Mouse (Mus musculus): Measurements from ENCODE around the gene Rere. TPM values are rescaled to one million over a fixed set of nuclear protein-coding genes. Genes with fewer than 3 reads are reported as not detected.
"Not testable (repeated sequence)": the region's sequence is repeated elsewhere in the genome, so short reads cannot be mapped to it uniquely, and the experiment has no call there.

Rere gene
- polyA plus RNA-seq, 3 experiments from 2014 or later = 10.1 to 32.0 (median 28.4) TPM

DNA sequence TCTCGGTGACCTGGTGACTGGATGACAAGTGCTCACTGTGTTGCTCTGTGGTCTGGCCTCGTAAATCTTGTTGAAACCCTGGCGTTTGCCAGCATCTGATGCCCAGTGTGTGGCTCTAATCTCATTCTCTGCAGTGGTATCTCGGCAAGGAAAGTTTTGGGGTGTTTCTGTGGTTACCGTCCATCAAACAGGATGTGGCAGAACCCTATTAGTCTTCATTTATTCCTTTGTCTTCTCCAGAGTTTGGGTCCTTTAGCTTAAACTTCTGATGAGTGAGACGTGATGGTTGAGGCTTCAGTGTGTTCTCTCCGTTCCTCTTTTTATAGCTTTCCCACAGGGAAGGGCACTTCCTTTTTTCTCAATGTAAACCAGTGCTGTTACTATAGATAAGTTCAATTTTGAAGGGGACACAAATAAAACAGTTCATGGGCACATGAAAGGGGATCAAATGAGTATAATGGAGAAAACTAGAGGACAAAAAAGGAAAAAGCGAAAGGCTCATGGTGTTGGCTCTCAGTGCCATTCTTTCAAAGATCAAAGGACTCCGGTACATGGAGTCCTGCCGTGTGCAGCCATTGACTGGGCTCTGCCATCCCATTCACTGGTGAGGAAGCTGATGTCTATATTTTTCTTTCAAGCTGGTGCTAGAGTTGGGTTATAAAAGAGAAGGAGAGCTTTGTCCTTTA lies 191.4 kb downstream of the Rere start:
- no peak for ATAC-seq

DNA sequence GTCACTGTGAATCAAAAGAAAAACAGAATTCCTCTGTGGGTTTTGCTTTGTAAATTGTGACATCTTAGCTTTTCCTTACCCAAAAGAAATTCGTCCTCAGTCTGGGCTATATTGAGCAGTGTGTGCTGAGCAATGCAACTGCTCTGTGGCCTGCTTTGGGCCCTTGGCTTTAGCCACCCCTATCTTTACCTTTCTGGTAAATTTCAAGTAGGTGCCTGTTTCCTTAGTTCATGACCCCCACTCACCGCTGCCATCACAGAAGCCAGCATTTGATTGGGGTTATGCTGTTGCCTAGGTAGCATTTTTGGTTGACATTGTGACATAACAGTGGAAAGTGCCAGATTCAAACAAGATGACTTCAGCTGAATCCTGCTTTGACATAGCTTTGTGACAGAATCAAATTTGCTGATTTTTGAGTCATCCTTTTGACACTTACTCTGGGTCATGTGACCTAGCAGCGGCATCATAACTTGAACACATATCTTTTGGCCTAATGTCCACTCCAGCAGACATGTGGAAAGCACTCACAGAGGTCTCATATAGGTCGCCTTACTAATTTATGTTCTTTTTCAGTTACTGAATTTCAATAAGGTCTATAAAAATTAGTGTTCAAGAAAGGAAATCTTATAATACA lies 192.1 kb downstream of the Rere start:
- ATAC-seq = no peak

DNA sequence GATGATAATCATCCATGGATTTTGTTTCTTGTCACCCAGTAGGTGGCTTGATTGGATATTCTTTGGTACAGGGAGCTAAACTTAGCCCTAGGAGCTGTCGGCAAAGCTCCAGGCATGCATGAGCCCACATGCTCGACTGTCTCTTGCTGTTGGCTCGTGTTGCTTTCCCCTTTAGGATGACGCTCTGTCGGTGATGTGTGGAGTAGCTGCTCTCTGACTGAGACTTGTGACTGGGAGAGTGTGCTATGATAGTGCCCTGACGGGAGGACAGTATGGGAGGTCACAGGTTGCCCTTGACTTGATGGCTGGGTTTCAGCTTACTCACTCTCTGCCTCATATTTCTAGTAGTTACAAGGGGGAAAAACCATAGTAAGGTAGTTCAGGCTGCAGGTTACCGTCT lies 192.6 kb downstream of the Rere start:
- no peak for ATAC-seq

DNA sequence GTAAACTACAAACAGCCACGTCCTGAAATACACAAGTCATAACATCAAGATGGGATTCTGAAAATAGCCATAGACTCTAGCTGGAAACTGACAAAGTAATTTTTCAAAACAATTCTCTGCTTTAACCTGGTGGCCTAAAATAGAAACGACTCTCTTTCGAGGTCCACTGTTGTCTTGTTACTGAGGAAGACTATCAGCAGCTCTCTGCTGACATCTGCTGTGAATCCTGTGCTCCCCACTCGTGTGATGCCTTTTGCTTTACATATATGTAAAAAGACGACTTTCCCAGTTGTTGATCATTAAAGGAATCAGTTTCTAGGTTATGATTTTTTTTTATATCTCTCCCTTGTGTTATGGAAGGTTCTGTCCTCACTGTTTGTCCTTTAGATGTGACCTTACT lies 194.8 kb downstream of the Rere start:
- no peak for ATAC-seq

DNA sequence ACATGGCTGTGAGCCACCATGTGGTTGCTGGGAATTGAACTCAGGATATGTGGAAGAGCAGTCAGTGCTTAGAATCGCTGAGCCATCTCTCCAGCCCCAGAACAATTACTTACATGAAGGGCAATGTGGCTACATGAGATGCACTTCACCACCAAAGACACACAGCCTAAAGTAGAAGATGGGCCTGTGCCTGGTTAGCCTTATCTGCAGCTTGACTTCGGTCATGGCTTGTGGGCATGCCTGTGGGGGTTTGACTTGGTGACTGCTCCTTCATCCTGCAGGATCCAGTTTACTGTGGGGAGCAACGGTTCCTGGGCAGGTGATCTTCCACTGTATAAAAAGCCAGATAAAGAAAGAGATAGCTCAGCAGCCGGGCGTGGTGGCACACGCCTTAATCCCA lies 196.6 kb downstream of the Rere start:
- no peak for ATAC-seq

DNA sequence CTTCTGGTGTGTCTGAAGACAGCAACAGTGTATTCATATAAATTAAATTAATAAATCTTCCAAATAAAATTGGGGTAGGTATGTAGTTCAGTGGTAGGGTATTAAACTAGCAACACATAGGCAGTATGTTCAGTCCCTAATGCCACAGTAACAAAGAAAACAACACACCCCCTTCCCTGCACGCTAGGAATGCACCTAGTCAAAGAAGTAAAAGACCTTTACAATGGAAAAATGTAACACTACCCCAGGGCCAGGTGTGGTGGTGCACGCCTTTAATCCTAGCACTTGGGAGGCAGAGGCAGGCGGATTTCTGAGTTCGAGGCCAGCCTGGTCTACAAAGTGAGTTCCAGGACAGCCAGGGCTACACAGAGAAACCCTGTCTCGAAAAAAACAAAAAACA lies 201.6 kb downstream of the Rere start:
- not testable (repeated sequence) for ATAC-seq

DNA sequence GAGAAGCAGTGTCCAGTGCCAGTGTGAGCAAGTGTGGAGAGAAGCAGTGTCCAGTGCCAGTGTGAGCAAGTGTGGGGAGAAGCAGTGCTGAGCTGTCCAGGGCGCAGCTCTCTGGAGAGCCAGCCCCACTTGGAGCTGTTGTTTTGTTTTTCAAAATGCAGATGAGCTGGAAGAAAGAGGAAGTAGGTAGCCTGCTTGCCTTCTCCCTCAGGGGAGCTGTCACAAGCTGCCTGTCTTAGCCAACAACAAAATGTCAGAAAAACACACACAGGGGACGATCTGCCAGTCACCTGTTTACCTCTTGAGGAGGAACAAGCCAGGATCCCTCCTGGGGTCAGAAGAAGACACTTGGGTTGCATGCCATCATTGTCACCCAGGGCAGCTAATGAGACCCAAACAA lies 204.7 kb downstream of the Rere start:
- ATAC-seq = no peak

DNA sequence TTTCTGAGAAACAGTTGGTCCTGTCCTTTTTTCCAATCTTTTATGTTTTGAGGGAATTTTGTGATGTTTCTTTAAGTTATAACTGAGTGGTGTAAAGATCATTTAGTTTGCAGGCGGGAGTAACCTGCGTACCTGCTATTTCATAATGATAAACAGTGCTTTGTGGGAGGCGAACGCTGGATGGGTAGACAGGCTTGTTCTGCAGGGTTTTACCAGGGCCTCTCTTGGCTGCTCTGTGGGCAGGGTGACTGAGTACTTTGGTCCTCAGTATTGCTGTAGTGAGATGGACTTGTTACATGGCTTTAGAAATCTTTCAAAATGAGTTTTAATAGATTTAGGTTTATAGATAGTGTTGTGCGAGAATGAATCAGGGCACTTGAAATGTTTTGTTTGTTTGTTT lies 205.7 kb downstream of the Rere start:
- no peak for ATAC-seq

DNA sequence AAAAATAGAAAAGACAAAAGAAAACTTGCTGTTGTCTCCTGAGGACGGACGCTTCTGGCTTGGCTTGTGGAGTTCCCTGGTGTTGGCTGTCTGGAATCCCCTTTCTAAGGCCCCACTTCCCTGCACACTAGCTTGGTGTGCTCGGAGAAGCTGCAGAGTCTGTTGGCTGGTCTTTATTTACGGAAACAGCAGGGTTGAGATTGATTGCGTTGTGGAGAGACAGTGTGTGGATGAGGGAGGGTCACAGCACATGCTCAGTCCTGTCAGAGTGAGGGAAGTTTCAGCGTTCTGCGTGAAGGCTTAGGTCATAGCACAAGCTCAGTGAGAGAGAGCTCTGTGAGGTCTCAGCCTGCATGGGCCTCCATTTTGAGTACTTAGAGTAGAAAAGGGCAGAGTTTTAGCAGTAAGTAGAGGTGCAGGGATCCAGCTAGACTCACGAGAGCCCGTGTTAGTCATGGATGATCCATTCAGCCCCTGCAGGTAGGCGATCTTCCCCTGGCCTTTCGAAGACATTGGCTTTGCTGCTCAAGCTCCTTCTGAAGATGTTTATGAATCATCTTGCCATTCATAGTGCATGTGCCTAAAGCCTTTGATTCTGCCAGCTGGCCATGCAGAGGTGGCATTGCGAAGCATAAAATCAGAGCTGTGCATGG lies 206.8 kb downstream of the Rere start:
- ATAC-seq = peak; percentile 32

DNA sequence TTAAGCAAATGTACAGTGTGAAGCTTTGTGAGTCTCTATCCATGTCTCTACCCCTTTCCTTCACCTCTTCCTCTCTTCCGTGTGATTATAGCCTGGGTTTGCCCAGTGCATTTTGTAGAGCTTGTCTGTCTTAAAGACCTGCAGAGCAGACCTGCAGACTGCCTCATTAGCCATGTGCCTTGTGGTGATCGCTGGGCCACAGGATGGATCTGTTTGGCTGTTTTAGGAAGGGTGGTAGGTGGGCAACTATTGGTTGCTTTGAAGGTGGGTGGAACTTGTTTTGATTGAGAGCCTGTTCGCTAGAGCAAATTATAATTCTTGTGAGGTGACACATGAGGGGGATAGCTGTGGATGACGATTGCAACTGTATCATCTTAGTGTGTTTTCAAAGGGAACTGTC lies 207.3 kb downstream of the Rere start:
- no peak for ATAC-seq

DNA sequence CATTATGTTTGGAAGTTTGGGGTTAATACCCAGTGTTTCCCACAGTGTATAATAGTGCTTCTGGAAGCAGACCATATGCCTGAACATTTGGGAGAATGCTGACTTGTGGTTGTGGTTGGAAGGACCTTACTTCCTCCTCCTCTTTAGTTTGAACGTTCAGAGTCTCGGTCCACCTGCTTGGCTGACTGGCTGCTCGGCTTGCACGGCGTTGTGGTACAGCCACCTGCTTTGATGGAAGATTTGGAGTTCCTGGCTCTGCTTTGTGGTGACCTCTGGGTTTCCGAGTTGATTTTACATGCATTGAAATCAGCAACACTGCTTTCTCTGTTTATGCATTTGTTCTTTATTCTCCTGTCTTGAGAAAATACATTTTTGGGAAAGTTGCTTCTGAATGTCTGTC lies 208.6 kb downstream of the Rere start:
- no peak for ATAC-seq

DNA sequence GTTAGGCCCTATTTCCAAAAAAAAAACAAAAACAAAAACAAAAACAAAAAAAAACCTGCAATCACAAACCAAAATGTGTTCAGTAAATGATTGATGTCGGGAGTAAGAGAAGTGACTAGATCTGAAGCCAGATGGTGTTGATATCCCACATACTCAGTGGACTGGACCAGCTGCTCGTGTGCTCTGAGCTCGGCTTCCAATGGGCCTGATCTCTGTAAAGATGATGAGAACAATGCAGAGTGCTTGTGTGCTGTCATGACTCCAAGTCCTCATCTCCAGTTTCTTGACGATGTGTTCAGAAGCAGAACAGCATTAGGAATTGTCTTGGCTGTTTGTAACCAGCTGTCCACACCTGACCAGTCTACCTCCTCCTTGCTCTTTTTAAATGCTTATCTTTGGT lies 210.3 kb downstream of the Rere start:
- ATAC-seq = no peak

DNA sequence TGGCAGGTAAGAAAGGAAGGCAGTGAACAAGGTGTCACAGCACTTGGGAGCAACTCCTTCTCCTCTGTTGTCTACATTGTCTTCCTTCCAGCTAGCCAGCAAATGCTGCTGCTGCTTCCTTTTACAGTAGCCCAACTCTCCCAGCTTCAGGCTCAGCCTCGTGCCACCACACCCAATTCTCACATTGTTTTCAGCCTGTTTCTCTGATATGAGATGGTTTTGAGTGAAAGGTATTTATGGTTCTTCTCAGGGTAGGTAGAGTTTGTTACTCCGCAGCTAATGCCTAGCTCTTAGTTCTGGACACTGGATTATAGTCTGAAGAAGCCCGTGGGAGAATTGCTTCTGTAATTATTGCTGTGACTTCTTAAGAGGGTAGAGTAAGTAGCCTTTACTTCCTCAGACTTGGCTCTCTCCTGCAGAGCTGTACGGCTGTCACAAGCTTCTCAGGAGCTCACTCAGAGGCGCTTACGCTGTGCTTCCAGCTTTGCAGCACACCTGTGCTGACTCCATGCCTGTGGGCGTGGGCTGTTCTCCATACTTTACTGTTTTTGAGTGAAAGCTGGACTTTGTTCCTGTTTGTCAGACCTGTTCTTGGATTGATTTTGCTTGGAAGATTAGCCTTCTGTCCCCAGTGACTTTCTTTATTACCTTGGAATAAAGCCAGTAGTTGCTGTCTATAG lies 212.0 kb downstream of the Rere start:
- ATAC-seq = no peak

DNA sequence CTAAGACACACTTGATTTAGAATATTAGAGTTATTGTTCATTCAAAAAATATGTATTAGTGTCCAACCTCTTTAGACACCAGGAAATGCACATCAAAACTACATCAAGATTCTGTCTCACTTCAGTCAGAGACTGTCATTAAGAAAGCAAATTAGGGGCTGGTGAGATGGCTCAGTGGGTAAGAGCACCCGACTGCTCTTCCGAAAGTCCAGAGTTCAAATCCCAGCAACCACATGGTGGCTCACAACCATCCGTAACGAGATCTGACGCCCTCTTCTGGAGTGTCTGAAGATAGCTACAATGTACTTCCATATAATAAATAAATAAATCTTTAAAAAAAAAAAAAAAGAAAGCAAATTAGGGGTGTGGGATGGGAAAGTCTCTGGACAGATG lies 212.5 kb downstream of the Rere start:
- ATAC-seq = not testable (repeated sequence)

DNA sequence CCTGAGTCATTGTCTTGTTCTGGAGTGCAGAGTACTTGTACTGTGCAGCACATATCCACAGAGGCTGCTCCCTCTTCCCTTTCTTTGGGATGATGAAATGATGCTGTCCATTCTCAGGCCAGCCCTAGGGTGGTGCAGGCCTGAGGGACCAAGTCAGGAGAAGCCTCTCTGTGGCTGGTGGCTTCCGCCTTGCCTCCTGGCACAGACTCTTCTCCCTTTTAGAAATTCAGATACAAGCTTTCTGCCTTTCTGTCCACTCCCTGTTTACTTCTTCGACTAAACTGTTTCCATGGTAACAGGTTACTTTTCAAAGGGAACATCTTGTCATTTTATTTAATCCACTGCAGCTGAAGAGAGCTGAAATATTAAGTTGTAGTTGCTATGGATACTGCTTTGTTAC lies 214.1 kb downstream of the Rere start:
- no peak for ATAC-seq

DNA sequence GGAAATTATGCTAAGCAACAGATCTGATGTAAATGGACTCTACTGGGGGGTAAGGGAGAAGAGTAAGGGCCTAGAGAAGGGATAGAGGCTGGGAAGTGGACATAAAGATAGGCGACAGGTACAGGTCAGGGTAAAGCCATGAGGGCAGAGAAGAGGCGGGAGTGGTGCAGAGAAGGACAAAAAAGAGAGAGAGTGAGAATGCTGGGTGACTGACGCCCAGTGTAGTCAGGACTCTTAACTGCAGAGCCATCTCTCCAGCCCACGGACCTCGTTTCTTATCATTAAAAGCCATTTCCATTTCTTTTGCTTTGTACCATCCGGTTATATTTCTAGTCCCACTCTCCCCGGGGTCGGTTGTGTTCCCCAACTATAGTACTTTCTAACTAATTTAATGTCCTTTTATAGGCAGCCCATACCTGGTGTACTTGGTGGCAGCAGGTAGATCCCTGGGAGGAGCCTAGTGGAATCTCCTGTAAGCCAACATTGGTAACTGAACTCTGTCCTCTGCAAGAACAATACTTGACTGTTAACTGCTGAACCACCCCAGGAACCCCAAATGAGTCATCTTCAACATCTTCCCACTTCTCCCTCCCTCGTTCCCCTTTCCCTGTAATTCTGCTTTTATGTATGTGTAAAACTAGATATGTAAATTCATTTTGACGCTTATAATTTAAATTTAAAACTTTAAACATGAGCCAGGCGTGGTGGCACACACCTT lies 223.0 kb downstream of the Rere start:
- ATAC-seq = no peak

DNA sequence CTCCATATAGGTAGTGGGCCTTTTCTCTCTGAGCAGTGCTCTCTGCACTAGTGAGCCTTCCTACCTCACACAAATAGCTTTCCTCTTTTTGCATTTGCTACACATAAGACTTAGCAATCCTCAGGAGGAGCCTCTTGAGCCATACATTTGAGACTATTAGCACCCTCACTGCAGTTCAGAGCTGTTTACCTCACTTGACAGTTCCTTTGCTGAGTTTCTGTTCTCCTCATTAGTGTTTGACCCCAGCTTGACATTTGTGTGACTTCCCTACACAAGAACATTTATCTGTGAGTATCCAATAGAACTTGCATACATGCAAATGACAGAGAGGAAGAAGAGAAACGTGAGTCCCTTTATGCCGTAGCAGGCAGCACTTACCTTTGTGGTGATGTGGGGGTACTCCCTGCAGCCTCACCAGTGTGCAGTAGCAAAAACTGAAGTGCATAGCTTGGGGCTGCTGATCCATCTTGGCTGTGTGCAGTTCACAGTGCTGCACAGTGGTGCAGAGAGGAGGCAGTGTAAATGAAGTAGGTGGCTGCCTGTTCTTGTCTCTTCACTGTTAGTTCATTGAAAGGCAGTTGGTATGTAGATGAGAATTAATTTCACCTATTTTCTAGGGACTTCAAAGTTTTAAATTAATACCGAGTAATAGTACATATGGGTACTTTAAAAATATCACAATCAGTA lies 227.7 kb downstream of the Rere start:
- ATAC-seq = no peak

DNA sequence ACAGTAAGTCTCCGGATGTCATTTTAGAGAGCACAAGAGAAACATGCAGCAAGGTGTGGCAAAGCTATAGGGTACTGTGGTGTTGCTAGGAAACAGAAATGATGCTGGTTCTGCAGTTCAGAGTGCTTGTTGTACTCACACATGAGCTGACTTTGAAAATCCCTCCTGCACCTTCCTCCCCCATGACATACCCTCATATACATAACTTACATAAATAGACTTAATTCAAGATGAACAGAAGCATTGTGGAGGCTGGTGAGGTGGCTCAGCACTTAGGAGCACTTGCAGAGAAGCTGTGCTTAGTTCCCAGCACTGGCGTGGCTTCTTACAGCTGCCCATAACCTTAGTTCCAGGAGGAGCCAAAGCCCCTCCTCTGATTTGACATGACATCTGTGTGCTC lies 228.6 kb downstream of the Rere start:
- ATAC-seq = no peak

DNA sequence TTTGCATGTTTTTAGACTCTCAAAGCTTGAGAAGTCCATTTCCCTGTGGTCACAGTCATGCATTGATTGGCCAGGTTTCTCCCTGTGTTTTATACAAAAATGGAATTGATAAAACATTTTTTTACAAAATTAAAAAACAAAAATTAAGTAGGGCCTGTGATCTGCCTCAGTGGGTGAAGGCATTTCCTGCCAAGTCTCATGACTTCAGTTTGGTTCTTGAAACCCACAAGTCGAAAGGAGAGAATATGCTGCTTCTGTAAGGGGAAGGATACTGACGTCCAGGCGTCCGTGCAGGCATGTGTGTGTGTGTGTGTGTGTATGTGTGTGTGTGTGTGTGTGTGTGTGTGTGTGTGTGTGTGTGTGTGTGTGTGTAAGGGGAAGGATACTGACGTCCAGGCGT lies 231.9 kb downstream of the Rere start:
- ATAC-seq = not testable (repeated sequence)

DNA sequence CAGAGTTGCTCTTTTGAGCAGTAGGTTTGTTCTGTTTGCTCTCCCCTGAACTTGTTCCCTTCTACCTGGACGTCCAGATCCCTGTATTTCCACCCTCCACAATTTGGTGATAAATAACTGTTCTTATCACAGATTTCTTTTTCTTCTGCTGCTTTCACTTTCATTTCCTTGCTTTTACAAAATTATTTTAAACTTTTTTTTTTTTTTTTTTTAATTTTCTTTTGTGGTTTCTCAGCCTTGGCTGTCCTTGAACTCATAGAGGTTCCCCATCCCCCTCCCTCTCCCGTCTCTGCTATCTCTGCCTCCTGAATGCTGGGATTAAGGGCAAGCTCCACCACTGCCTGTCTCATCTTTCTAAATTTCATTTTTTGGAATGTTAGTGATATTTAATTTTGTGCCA lies 234.8 kb downstream of the Rere start:
- peak; percentile 40 for ATAC-seq

DNA sequence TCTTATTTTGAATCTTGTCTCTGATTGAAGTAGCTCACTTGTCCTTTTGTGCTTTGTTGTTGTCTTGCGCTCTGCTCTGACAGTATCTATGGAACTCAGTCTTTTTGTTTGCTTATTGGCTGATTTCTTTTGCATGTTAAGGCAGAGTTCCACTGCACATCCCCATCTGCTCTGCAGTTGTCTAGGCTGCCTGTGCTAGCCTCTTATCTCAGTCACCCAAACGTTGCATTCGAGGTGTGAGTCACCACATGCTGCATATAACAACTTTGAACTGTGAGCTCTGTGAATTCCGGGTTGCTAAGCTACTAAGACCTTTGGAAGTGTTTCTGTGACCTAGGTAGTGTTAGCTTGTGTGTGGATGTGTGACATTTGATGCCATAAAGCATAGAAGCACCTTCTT lies 235.9 kb downstream of the Rere start:
- ATAC-seq = peak; percentile 66

DNA sequence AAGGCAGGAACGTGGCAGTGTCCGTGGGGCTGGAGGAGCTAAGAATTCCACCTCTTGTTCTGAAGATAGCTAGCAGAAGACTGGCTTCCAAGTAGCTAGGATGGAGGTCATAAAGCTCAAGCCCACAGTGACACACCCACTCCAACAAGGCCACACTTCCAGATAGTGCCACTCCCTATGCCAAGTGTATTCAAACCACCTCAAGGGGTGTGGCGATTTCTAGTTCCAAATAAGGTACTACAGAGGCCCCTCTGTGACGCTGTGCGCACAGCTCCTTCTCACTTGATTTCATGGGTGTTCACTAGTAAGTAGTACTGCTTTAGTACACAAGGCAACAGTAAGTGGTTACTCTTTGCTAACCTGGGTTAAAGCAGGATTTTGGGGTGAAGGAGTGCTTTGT lies 237.4 kb downstream of the Rere start:
- ATAC-seq = peak; percentile 47
